Mouse (Mus musculus) neural tube, embryonic 15.5 days (tissue): ENCODE measurements at regions not wholly inside any gene's neighbourhood (a gene's known extent, or its start where the extent isn't known, plus 50 kb on each side); places are given as distances from the start of the nearest gene placed in this dataset.

Experiments used
- ATAC-seq: fragments of 200-750 bp; cut with Nextera tagmentation; 2 replicates; pipeline ENCODE4 v1.8.0; 2017; ENCODE audit warnings: mild to moderate bottlenecking, moderate TSS enrichment, moderate library complexity; ENCODE audit not compliant: low FRiP score
- H3K27ac ChIP-seq: fragments of 300-500 bp; sonication (generic); replicated peaks from 2 replicates; pipeline ENCODE4 v1.5.1; 2015; ENCODE audit warnings: mild to moderate bottlenecking, inconsistent platforms
- H3K27me3 ChIP-seq: fragments of 300-500 bp; sonication (generic); replicated peaks from 2 replicates; pipeline ENCODE4 v1.6.1; 2015; ENCODE audit warnings: inconsistent platforms
- H3K36me3 ChIP-seq: fragments of 300-500 bp; sonication (generic); 2 replicates; pipeline ENCODE4 v1.6.1; 2015; ENCODE audit warnings: inconsistent platforms
- H3K4me1 ChIP-seq: fragments of 300-500 bp; sonication (generic); 2 replicates; pipeline ENCODE4 v1.6.1; 2015; ENCODE audit warnings: inconsistent platforms
- H3K4me2 ChIP-seq: fragments of 300-500 bp; sonication (generic); 2 replicates; pipeline ENCODE4 v1.6.1; 2015; ENCODE audit warnings: inconsistent platforms, mild to moderate bottlenecking, moderate library complexity
- H3K4me3 ChIP-seq: fragments of 300-500 bp; sonication (generic); replicated peaks from 2 replicates; pipeline ENCODE4 v1.5.1; 2015; ENCODE audit warnings: mild to moderate bottlenecking, inconsistent platforms
- H3K9ac ChIP-seq: fragments of 300-500 bp; sonication (generic); replicated peaks from 2 replicates; pipeline ENCODE4 v1.6.1; 2015; ENCODE audit warnings: mild to moderate bottlenecking, inconsistent platforms
- H3K9me3 ChIP-seq: fragments of 300-500 bp; sonication (generic); replicated peaks from 2 replicates; pipeline ENCODE4 v1.6.1; 2016; ENCODE audit warnings: inconsistent platforms
- whole genome bisulfite sequencing: fragments of 180-500 bp; shearing (Covaris S2); methylation state at CpG from one replicate; pipeline ENCODE4 v1.1.7; 2015; ENCODE audit warnings: mixed read lengths; 5-methylcytosine and 5-hydroxymethylcytosine counted together

- no peaks in the 10 kb centered on the region for H3K4me1 ChIP-seq
- H3K4me3 ChIP-seq: no peak overlapping the region
- 85% methylated on average over 2 of the region's 2 CpGs for WGBS
- no peak overlapping the region for H3K27ac ChIP-seq
- H3K9me3 ChIP-seq: no peaks in the 10 kb centered on the region
- no peak overlapping the region for H3K4me2 ChIP-seq
- H3K9ac ChIP-seq: no peak overlapping the region
- ATAC-seq: no peak
- no peaks in the 10 kb centered on the region for H3K27me3 ChIP-seq
- H3K36me3 ChIP-seq: no peaks in the 10 kb centered on the region
These were observed 76.9 kb upstream of the Tnc start for GRCm38 (mm10) chr4:64123675-64124074.

GRCm38 (mm10) chr4:64098247-64098646, 51.4 kb upstream of the Tnc start:
- WGBS: 83% methylated on average over 4 of the region's 4 CpGs
- Histone ChIP-seq H3K4me3 (no peak overlapping the region), H3K9me3 (no peaks in the 10 kb centered on the region), H3K9ac (no peak overlapping the region), H3K36me3 (no peaks in the 10 kb centered on the region), H3K27ac (no peak overlapping the region), H3K4me1 (no peaks in the 10 kb centered on the region), H3K27me3 (no peaks in the 10 kb centered on the region), H3K4me2 (no peak overlapping the region)
- no peak for ATAC-seq
